Mouse (Mus musculus) MEL (cell line): Measurements from ENCODE around the gene Egfl8. TPM values are rescaled to one million over a fixed set of nuclear protein-coding genes. Genes with fewer than 3 reads are reported as not detected.

Experiments used
- DNase-seq: peaks from one replicate; pipeline ENCODE4 v3.0.0; 2011; ENCODE audit warnings: low read depth, low spot score
- H3K27ac ChIP-seq: 2 replicates; pipeline ENCODE4 v1.5.1; 2012; ENCODE audit warnings: low read depth, mild to moderate bottlenecking, control low read depth, low read length, moderate library complexity; ENCODE audit not compliant: control insufficient read depth
- H3K27me3 ChIP-seq, 2 experiments: fragments of 150-350 bp in 1 of 2; sonication (generic) in 1 of 2; 2 replicates each; pipeline ENCODE4 v1.6.1; 2012; ENCODE audit warnings: low read length in 2 of 2, mild to moderate bottlenecking in 2 of 2, improper control_type of control experiment in 1 of 2, moderate library complexity in 1 of 2; ENCODE audit not compliant: insufficient read depth in 2 of 2, control insufficient read depth in 1 of 2
- H3K36me3 ChIP-seq, 2 experiments: 2 replicates each; pipeline ENCODE4 v1.6.1; 2012 to 2014; ENCODE audit warnings: low read length in 2 of 2, improper control_type of control experiment in 1 of 2, inconsistent platforms in 1 of 2, mild to moderate bottlenecking in 1 of 2; ENCODE audit not compliant: insufficient read depth in 2 of 2, control insufficient read depth in 1 of 2
- H3K4me1 ChIP-seq, 2 experiments: fragments of 150-350 bp in 1 of 2; sonication (generic) in 1 of 2; 2 replicates each; pipeline ENCODE4 v1.6.1; 2012; ENCODE audit warnings: low read length in 2 of 2, improper control_type of control experiment in 1 of 2, mild to moderate bottlenecking in 1 of 2; ENCODE audit not compliant: insufficient read depth in 2 of 2, control insufficient read depth in 1 of 2
- H3K4me3 ChIP-seq, 2 experiments: fragments of 150-350 bp in 1 of 2; sonication (generic) in 1 of 2; 2 replicates each; pipeline ENCODE4 v1.5.1; 2012; ENCODE audit warnings: low read depth in 2 of 2, low read length in 2 of 2, mild to moderate bottlenecking in 2 of 2, moderate library complexity in 2 of 2, control low read depth in 1 of 2, improper control_type of control experiment in 1 of 2; ENCODE audit not compliant: control insufficient read depth in 1 of 2, insufficient read depth in 1 of 2
- H3K79me2 ChIP-seq: 2 replicates; pipeline ENCODE4 v1.6.1; 2012; ENCODE audit warnings: mild to moderate bottlenecking, low read length, moderate library complexity; ENCODE audit not compliant: control insufficient read depth, poor library complexity, insufficient read depth
- H3K9ac ChIP-seq: 2 replicates; pipeline ENCODE4 v1.6.1; 2012; ENCODE audit warnings: low read depth, mild to moderate bottlenecking, control low read depth, low read length, moderate library complexity; ENCODE audit not compliant: control insufficient read depth, poor library complexity, severe bottlenecking
- H3K9me3 ChIP-seq: fragments of 150-350 bp; sonication (generic); replicated peaks from 2 replicates; pipeline ENCODE4 v1.6.1; 2012; ENCODE audit warnings: mild to moderate bottlenecking, low read length, improper control_type of control experiment, moderate library complexity; ENCODE audit not compliant: insufficient read depth
- CHD1 ChIP-seq: IDR thresholded peaks from 2 replicates; pipeline ENCODE4 v1.6.1; 2012; ENCODE audit warnings: low read depth, mild to moderate bottlenecking, inconsistent platforms, low read length, improper control_type of control experiment
- MYB ChIP-seq: IDR thresholded peaks from 2 replicates; pipeline ENCODE4 v1.6.1; 2011; ENCODE audit warnings: mild to moderate bottlenecking, low read depth, low read length, improper control_type of control experiment
- NRF1 ChIP-seq: IDR thresholded peaks from 2 replicates; pipeline ENCODE4 v1.6.1; 2014; ENCODE audit warnings: low read depth, mild to moderate bottlenecking, inconsistent platforms, low read length, improper control_type of control experiment, moderate library complexity; ENCODE audit not compliant: poor library complexity, insufficient read depth, severe bottlenecking
- POLR2A ChIP-seq, 2 experiments: IDR thresholded peaks; 2 replicates each; pipeline ENCODE4 v1.6.1; 2011 to 2012; ENCODE audit warnings: low read length in 2 of 2, mild to moderate bottlenecking in 2 of 2, control low read depth in 1 of 2, improper control_type of control experiment in 1 of 2, low read depth in 1 of 2, moderate library complexity in 1 of 2; ENCODE audit not compliant: control insufficient read depth in 1 of 2, insufficient read depth in 1 of 2, poor library complexity in 1 of 2
- RCOR1 ChIP-seq: IDR thresholded peaks from 2 replicates; pipeline ENCODE4 v1.6.1; 2012; ENCODE audit warnings: low read depth, mild to moderate bottlenecking, inconsistent platforms, low read length, improper control_type of control experiment
- TAL1 ChIP-seq: IDR thresholded peaks from 2 replicates; pipeline ENCODE4 v1.6.1; 2012; ENCODE audit warnings: mild to moderate bottlenecking, inconsistent platforms, low read length, moderate library complexity, mixed read lengths
- ZNF384 ChIP-seq: IDR thresholded peaks from 2 replicates; pipeline ENCODE4 v1.6.1; 2012; ENCODE audit warnings: low read depth, mild to moderate bottlenecking, inconsistent platforms, low read length, improper control_type of control experiment
- polyA plus RNA-seq, 2 experiments: library from polyadenylated mRNA; stranded (reverse) in 1 of 2; unstranded in 1 of 2; fragments of >175 nt in 1 of 2; fragments of >200 nt in 1 of 2; gene quantifications; 2 replicates each; pipeline versions ENCODE4 v1.2.1 to v1.2.4; 2012; ENCODE audit warnings: low replicate concordance in 2 of 2, low read depth in 1 of 2; ENCODE audit not compliant: insufficient read length in 2 of 2, insufficient read depth in 1 of 2, missing spikeins in 1 of 2
- total RNA-seq: library from RNA; depleted of rRNA; stranded (reverse); fragments of 300-350 nt; gene quantifications from 2 replicates; pipeline ENCODE4 v1.2.3, GENCODE M21; 2012

Egfl8 gene
- total and polyA plus RNA-seq, 3 experiments: 0.89 to 1.6 TPM; not detected in 1

- Histone ChIP-seq H3K9me3 (no peaks in the 10 kb centered on the region), H3K36me3 (peaks cover 0 to 5% of the 10 kb centered on the region in 2 experiments; a peak in 1 of 4 replicates), H3K4me1 (peaks cover 0 to 14% of the 10 kb centered on the region in 2 experiments; a peak in 2 of 4 replicates), H3K27me3 (peaks cover 5 to 12% of the 10 kb centered on the region in 2 experiments; a peak in 3 of 4 replicates), H3K27ac (no peak overlapping the region), H3K4me3 (no peak overlapping the region), H3K79me2 (no peaks in the 10 kb centered on the region), H3K9ac (no peak overlapping the region)
- peak; percentile 38; the same call in 1 of the 2 replicates for TF ChIP-seq TAL1
- TF ChIP-seq ZNF384: no peak
- DNase-seq: peak; percentile 33
Measured at GRCm38 (mm10) chr17:34635671-34636070, 19.9 kb upstream of the Egfl8 start.

- TF ChIP-seq POLR2A (IDR thresholded peaks at IDR 0.05; ENCODE audit: control insufficient read depth in 1 of 2, insufficient read depth in 1 of 2, low read depth in 1 of 2, low read length in 2 of 2, poor library complexity in 1 of 2) (peak in 1 of 2 experiments; percentile 45; a peak in 2 of 4 replicates), NRF1 (no peak)
- Histone ChIP-seq H3K79me2 (peaks cover 1% of the 10 kb centered on the region; the same call in 1 of the 2 replicates), H3K27ac (peak overlapping the region; percentile 34; the same call in 1 of the 2 replicates), H3K9me3 (no peaks in the 10 kb centered on the region), H3K4me3 (peak overlapping the region; percentile 57 to 58), H3K4me1 (peaks cover 0 to 24% of the 10 kb centered on the region in 2 experiments; a peak in 3 of 4 replicates), H3K27me3 (peaks cover 0 to 3% of the 10 kb centered on the region in 2 experiments; a peak in 2 of 4 replicates), H3K9ac (peak overlapping the region; percentile 48), H3K36me3 (peaks cover 0 to 9% of the 10 kb centered on the region in 2 experiments; a peak in 2 of 4 replicates)
- DNase-seq: peak; percentile 95
Measured at GRCm38 (mm10) chr17:34632261-34632691, 16.5 kb upstream of the Egfl8 start.

- no peak for DNase-seq
- TF ChIP-seq RCOR1 (0 out of 2 replicates have a peak, but pooled peaks have one; percentile 11), MYB (no peak), CHD1 (no peak)
- TF ChIP-seq, all 39 proteins: peak for 1
- H3K4me1 ChIP-seq: peaks cover 0 to 24% of the 10 kb centered on the region in 2 experiments; a peak in 3 of 4 replicates
- H3K36me3 ChIP-seq: peaks cover 0 to 9% of the 10 kb centered on the region in 2 experiments; a peak in 2 of 4 replicates
- peaks cover 4% of the 10 kb centered on the region; the same call in 1 of the 2 replicates for H3K79me2 ChIP-seq
- H3K4me3 ChIP-seq: peak overlapping the region; percentile 42 to 58
- peaks cover 0 to 3% of the 10 kb centered on the region in 2 experiments; a peak in 2 of 4 replicates for H3K27me3 ChIP-seq
- no peaks in the 10 kb centered on the region for H3K9me3 ChIP-seq
- peak overlapping the region; percentile 48 for H3K9ac ChIP-seq
- no peak overlapping the region for H3K27ac ChIP-seq
Measured at GRCm38 (mm10) chr17:34631647-34632046, 15.9 kb upstream of the Egfl8 start.
